Mouse (Mus musculus): ENCODE data around the gene Tmem164. TPM values are rescaled to one million over a fixed set of nuclear protein-coding genes. Genes with fewer than 3 reads are reported as not detected.

Tmem164 gene
- polyA plus RNA-seq, 1 experiment from 2014 or later: 42.9 TPM

DNA sequence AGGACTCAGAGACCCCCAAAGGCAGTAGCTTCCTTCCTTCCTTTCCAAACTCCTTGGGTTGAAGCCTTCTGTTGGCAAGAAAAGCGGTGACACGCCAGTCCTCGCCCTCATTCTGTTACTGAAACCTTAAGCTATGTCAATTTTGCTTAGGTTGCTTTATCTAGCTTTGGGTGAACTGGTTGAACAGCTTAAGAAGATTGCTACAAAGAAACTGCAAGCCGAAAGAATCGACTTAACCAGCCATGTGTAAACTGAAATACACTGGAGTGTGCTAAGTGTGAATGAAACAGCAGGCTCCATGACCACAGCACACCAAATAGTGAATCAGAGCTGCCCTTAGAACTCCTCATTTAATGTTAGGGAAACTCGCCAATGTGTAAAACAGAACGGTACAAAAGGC lies 204.8 kb downstream of the Tmem164 start:
- WGBS: 80% methylated on average over 7 of the region's 7 CpGs
- Histone ChIP-seq H3K9ac (replicated peaks; ENCODE audit: low read depth, low read length) (no peak overlapping the region), H3K4me2 (replicated peaks; ENCODE audit: low read depth, low read length) (no peak overlapping the region), H3K9me3 (ENCODE audit: control insufficient read depth, low read depth, low read length) (no peaks in the 10 kb centered on the region), H3K27ac (ENCODE audit: low read length) (no peak overlapping the region), H3K4me1 (ENCODE audit: control insufficient read depth, insufficient read depth, low read length) (no peaks in the 10 kb centered on the region), H3K27me3 (ENCODE audit: control insufficient read depth, insufficient read depth, low read length) (0 out of 2 replicates have a peak, but pooled peaks cover 3% of the 10 kb centered on the region), H3K36me3 (ENCODE audit: control insufficient read depth, insufficient read depth, low read length) (no peaks in the 10 kb centered on the region), H3K4me3 (ENCODE audit: low read depth, low read length) (no peak overlapping the region)
- ATAC-seq (ENCODE audit: insufficient number of reproducible peaks, insufficient read depth, low FRiP score, low read depth): no peak

MicroRNAs within 50 kb of the gene (microRNA counts, 519-probe panel; counts per million panel counts)
- 3,268 counts per million, percentile 62 among the panel's probes with 10 or more counts for microRNA mmu-miR-652

Small RNA genes within 50 kb of the gene (microRNA-seq; reads per million reads assigned to microRNA genes)
- 10,318 reads per million, percentile 94 among the genes with 10 or more reads in this experiment for gene Mir652
